ENCODE assay signal across 8 mouse cellular contexts in the genomic region with DNA sequence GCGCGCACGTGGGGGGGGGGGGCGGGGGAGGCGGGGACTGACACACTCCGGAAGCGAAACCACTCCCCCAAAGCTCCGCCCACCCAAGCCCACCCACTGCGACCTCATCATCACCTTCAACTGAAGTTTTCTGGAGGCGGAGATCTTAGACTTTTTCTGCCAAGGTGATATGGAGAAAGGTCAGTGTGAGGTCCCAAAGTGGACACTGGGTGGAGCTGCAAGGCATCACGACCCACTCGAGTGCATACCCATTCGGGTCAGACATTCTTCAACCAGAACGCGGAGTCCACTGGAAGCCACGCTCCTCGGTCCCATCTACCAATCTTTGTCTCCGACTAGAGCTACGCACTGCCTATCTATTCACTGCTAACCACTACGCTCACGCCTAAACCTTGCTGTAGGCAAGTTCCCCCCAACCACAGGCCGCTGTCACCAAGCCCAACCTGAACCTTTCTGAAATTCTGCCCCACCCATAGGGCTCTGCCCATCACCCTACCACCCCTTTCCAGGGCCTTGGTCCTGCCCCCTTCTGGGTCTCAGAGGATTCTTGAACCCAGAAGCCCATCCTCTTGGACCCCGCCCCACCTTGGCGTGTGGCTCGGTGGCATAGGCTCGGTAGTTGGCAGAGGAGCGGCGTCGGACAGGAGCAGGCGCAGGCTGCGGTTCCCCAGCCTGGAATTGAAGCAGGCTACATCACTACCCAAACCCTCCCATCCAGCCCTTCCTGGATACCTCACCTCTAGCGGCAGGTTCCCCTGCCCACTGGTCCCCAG. TPM values are rescaled to one million over a fixed set of nuclear protein-coding genes. Genes with fewer than 3 reads are reported as not detected.
DNase-seq lines count a peak whose midpoint lies in the region; ATAC-seq and TF ChIP-seq lines count a peak whose summit lies in the region.

No protein-coding gene starts in this region.

- 0 out of 2 replicates have a peak, but pooled peaks have one; percentile 12 for TF ChIP-seq CTCF in liver, postnatal 0 days (IDR thresholded peaks at IDR 0.05; ENCODE audit: low read depth)

- no peak overlapping the region for H3K9ac ChIP-seq in neural tube, embryonic 11.5 days (ENCODE audit: low read length)
- H3K9ac ChIP-seq in heart, embryonic 16.5 days (ENCODE audit: low read length): peak overlapping the region; percentile 82
- H3K9ac ChIP-seq in liver, postnatal 0 days (replicated peaks): no peak overlapping the region

- no peak overlapping the region for H3K27ac ChIP-seq in neural tube, embryonic 11.5 days (ENCODE audit: low read depth, low read length)
- peak overlapping the region; percentile 99 for H3K27ac ChIP-seq in heart, embryonic 16.5 days (ENCODE audit: low read length)
- no peak overlapping the region for H3K27ac ChIP-seq in liver, postnatal 0 days (ENCODE audit: low read depth)

- DNase-seq in neural tube, embryonic 11.5 days (ENCODE audit: low spot score): peak; percentile 46
- no peak for DNase-seq in neural tube, embryonic 10.5 days (ENCODE audit: extremely low spot score, low spot score)
- no peak for DNase-seq in liver, postnatal 0 days
- DNase-seq in adrenal gland, postnatal 4 days (ENCODE audit: low spot score in 2 of 2): no peak
- no peak for DNase-seq in adrenal gland, adult 8-10 months
- no peak for DNase-seq in kidney, postnatal 10 days
- no peak for DNase-seq in layer of hippocampus, postnatal 25 days (ENCODE audit: extremely low spot score in 1 of 2, low spot score in 1 of 2)

- no peaks in the 10 kb centered on the region for H3K27me3 ChIP-seq in neural tube, embryonic 11.5 days (ENCODE audit: control insufficient read depth, insufficient read depth, low read length)
- H3K27me3 ChIP-seq in heart, embryonic 16.5 days (ENCODE audit: control insufficient read depth, insufficient read depth, low read length): no peaks in the 10 kb centered on the region
- peaks cover 16% of the 10 kb centered on the region for H3K27me3 ChIP-seq in liver, postnatal 0 days (ENCODE audit: insufficient read depth, low read length)

- no peaks in the 10 kb centered on the region for H3K9me3 ChIP-seq in neural tube, embryonic 11.5 days (ENCODE audit: control insufficient read depth, low read length)
- H3K9me3 ChIP-seq in heart, embryonic 16.5 days (replicated peaks; ENCODE audit: control insufficient read depth, low read length): no peaks in the 10 kb centered on the region
- no peaks in the 10 kb centered on the region for H3K9me3 ChIP-seq in liver, postnatal 0 days (ENCODE audit: low read length)

- no peak for ATAC-seq in neural tube, embryonic 11.5 days (ENCODE audit: insufficient read depth, low FRiP score, low TSS enrichment)
- peak; percentile 10 for ATAC-seq in heart, embryonic 16.5 days (replicated peaks; ENCODE audit: extremely low read depth, insufficient read depth, low FRiP score)
- ATAC-seq in liver, postnatal 0 days: no peak

- no peak for TF ChIP-seq EP300 in liver, postnatal 0 days (IDR thresholded peaks at IDR 0.05; ENCODE audit: low read depth)

- 32% methylated on average over 32 of the region's 32 CpGs for WGBS in neural tube, embryonic 11.5 days
- 19% methylated on average over 32 of the region's 32 CpGs for WGBS in heart, embryonic 16.5 days
- WGBS in liver, postnatal 0 days (ENCODE audit: insufficient replicate concordance): 37% methylated on average over 31 of the region's 32 CpGs

- peak overlapping the region; percentile 40 for H3K4me2 ChIP-seq in neural tube, embryonic 11.5 days (ENCODE audit: low read depth)
- peak overlapping the region; percentile 74 for H3K4me2 ChIP-seq in heart, embryonic 16.5 days (ENCODE audit: low read depth, low read length)
- peak overlapping the region; percentile 46 for H3K4me2 ChIP-seq in liver, postnatal 0 days (ENCODE audit: low read depth, low read length)

- H3K4me3 ChIP-seq in neural tube, embryonic 11.5 days (ENCODE audit: low read depth, low read length): peak overlapping the region; percentile 18; the same call in 1 of the 2 replicates
- peak overlapping the region; percentile 58 for H3K4me3 ChIP-seq in heart, embryonic 16.5 days (ENCODE audit: low read length)
- H3K4me3 ChIP-seq in liver, postnatal 0 days (ENCODE audit: low read depth, low read length): no peak overlapping the region

- H3K36me3 ChIP-seq in neural tube, embryonic 11.5 days (ENCODE audit: control insufficient read depth, insufficient read depth, low read length): no peaks in the 10 kb centered on the region
- peaks cover 12% of the 10 kb centered on the region for H3K36me3 ChIP-seq in heart, embryonic 16.5 days (ENCODE audit: control insufficient read depth, insufficient read depth)
- no peaks in the 10 kb centered on the region for H3K36me3 ChIP-seq in liver, postnatal 0 days (replicated peaks; ENCODE audit: insufficient read depth, low read length)

- no peaks in the 10 kb centered on the region for H3K4me1 ChIP-seq in neural tube, embryonic 11.5 days (ENCODE audit: control insufficient read depth, insufficient read depth, low read length)
- H3K4me1 ChIP-seq in heart, embryonic 16.5 days (ENCODE audit: control insufficient read depth, insufficient read depth, low read length): peaks cover 32% of the 10 kb centered on the region
- H3K4me1 ChIP-seq in liver, postnatal 0 days (ENCODE audit: insufficient read depth): peaks cover 10% of the 10 kb centered on the region

RNA-seq across cellular contexts. Expression of a gene that starts 2.6 kb away (rescaled TPM):
- polyA plus RNA-seq in neural tube, embryonic 11.5 days (2014; fragmentation: Nextera tagmentation; extraction: Ambion mirVana): 2.1 and 3.5 TPM in 2 replicates
- polyA plus RNA-seq in heart, embryonic 16.5 days (2015; fragmentation: Nextera tagmentation; extraction: Ambion mirVana): 3,783 and 3,984 TPM in 2 replicates
- 0.27 and 0.46 TPM in 2 replicates for polyA plus RNA-seq in liver, postnatal 0 days (2015; fragmentation: Nextera tagmentation; extraction: Ambion mirVana)
- 1 to 10 TPM; 1.0 to 1.7 TPM for total RNA-seq in adrenal gland, postnatal 4 days (2021)
- total RNA-seq in adrenal gland, adult 8-10 months (2022): 1 to 10 TPM; 1.3 to 3.1 (median 2.5) TPM
- under 1 TPM in 1 of 2 experiments, not detected in 1; 0.44 TPM for total RNA-seq in layer of hippocampus, postnatal 25 days (2021)

RNA-seq across cellular contexts. Expression of a gene that starts 5.2 kb away (rescaled TPM):
- polyA plus RNA-seq in neural tube, embryonic 11.5 days (2014; fragmentation: Nextera tagmentation; extraction: Ambion mirVana): 72.7 and 93.7 TPM in 2 replicates
- 170 and 190 TPM in 2 replicates for polyA plus RNA-seq in heart, embryonic 16.5 days (2015; fragmentation: Nextera tagmentation; extraction: Ambion mirVana)
- polyA plus RNA-seq in liver, postnatal 0 days (2015; fragmentation: Nextera tagmentation; extraction: Ambion mirVana): 5.3 and 11.2 TPM in 2 replicates
- 10 to 100 TPM in 1 of 2 experiments, 1 to 10 TPM in 1; 8.1 to 21.0 TPM for total RNA-seq in adrenal gland, postnatal 4 days (2021)
- 1 to 10 TPM in 2 of 4 experiments, under 1 TPM in 2; 0.46 to 1.5 (median 1.1) TPM for total RNA-seq in adrenal gland, adult 8-10 months (2022)
- 1 to 10 TPM; 1.5 to 1.9 TPM for total RNA-seq in layer of hippocampus, postnatal 25 days (2021)

RNA-seq across cellular contexts. Expression of a gene that starts 10.8 kb away (rescaled TPM):
- 0.93 and 0.95 TPM in 2 replicates for polyA plus RNA-seq in neural tube, embryonic 11.5 days (2014; fragmentation: Nextera tagmentation; extraction: Ambion mirVana)
- polyA plus RNA-seq in heart, embryonic 16.5 days (2015; fragmentation: Nextera tagmentation; extraction: Ambion mirVana): 1.1 and 1.3 TPM in 2 replicates
- 0.05 and 0.17 TPM in 2 replicates for polyA plus RNA-seq in liver, postnatal 0 days (2015; fragmentation: Nextera tagmentation; extraction: Ambion mirVana)
- 1 to 10 TPM in 1 of 2 experiments, under 1 TPM in 1; 0.95 to 1.1 TPM for total RNA-seq in adrenal gland, postnatal 4 days (2021)
- 1 to 10 TPM in 2 of 4 experiments, under 1 TPM in 2; 0.64 to 1.2 (median 1.0) TPM for total RNA-seq in adrenal gland, adult 8-10 months (2022)
- under 1 TPM; 0.34 to 0.38 TPM for total RNA-seq in layer of hippocampus, postnatal 25 days (2021)

RNA-seq across cellular contexts. Expression of a gene that starts 19.9 kb away (rescaled TPM):
- polyA plus RNA-seq in neural tube, embryonic 11.5 days (2014; fragmentation: Nextera tagmentation; extraction: Ambion mirVana): 41.1 and 43.3 TPM in 2 replicates
- 28.6 and 39.8 TPM in 2 replicates for polyA plus RNA-seq in heart, embryonic 16.5 days (2015; fragmentation: Nextera tagmentation; extraction: Ambion mirVana)
- polyA plus RNA-seq in liver, postnatal 0 days (2015; fragmentation: Nextera tagmentation; extraction: Ambion mirVana): 14.9 and 15.6 TPM in 2 replicates
- total RNA-seq in adrenal gland, postnatal 4 days (2021): 100 to 1,000 TPM; 106 to 112 TPM
- 100 to 1,000 TPM in 3 of 4 experiments, 10 to 100 TPM in 1; 76.7 to 152 (median 113) TPM for total RNA-seq in adrenal gland, adult 8-10 months (2022)
- 100 to 1,000 TPM; 128 to 167 TPM for total RNA-seq in layer of hippocampus, postnatal 25 days (2021)

RNA-seq across cellular contexts. Expression of a gene that starts 25.9 kb away (rescaled TPM):
- polyA plus RNA-seq in neural tube, embryonic 11.5 days (2014; fragmentation: Nextera tagmentation; extraction: Ambion mirVana): 9.0 and 10.8 TPM in 2 replicates
- polyA plus RNA-seq in heart, embryonic 16.5 days (2015; fragmentation: Nextera tagmentation; extraction: Ambion mirVana): 1.9 and 3.4 TPM in 2 replicates
- polyA plus RNA-seq in liver, postnatal 0 days (2015; fragmentation: Nextera tagmentation; extraction: Ambion mirVana): 0.09 TPM in 2 replicates
- 10 to 100 TPM; 16.8 to 18.2 TPM for total RNA-seq in adrenal gland, postnatal 4 days (2021)
- total RNA-seq in adrenal gland, adult 8-10 months (2022): 10 to 100 TPM in 1 of 4 experiments, 1 to 10 TPM in 3; 5.7 to 10.0 (median 8.6) TPM
- 100 to 1,000 TPM; 213 to 232 TPM for total RNA-seq in layer of hippocampus, postnatal 25 days (2021)
